Mouse (Mus musculus): ENCODE data around the gene Tbcd. TPM values are rescaled to one million over a fixed set of nuclear protein-coding genes. Genes with fewer than 3 reads are reported as not detected.

Gene Tbcd
- total RNA-seq (2021), result 10 to 100 TPM; 34.7 to 38.3 TPM
- long read RNA-seq, experiment 1, full-length matches to known transcripts, result 2 of 11 reads
- long read RNA-seq, experiment 1, partial matches to known transcripts, result 8 of 11 reads
- long read RNA-seq, experiment 1, other reads (novel, unspliced or antisense), result 1 of 11 reads
- long read RNA-seq, experiment 2, partial matches to known transcripts, result 7 of 8 reads
- long read RNA-seq, experiment 2, other reads (novel, unspliced or antisense), result 1 of 8 reads

- peak; percentile 97 for DNase-seq
These were observed at the start of gene Tbcd for GRCm38 (mm10) chr11:121451753-121452635. Gene Tbcd, plus strand, starts transcription at chr11:121451949.

GRCm38 (mm10) chr11:121407366-121408155 is 44.2 kb upstream of the Tbcd start:
- no peak for DNase-seq

- DNase-seq, result no peak
These were observed 37.0 kb upstream of the Tbcd start for GRCm38 (mm10) chr11:121414762-121415161.

- no peak for DNase-seq
These were observed 36.4 kb upstream of the Tbcd start for GRCm38 (mm10) chr11:121415351-121415750.

- DNase-seq, result no peak
These were observed 33.8 kb upstream of the Tbcd start for GRCm38 (mm10) chr11:121417971-121418370.

- DNase-seq, result no peak
These were observed 32.8 kb upstream of the Tbcd start for GRCm38 (mm10) chr11:121418932-121419331.

GRCm38 (mm10) chr11:121420379-121420778 is 31.4 kb upstream of the Tbcd start:
- no peak for DNase-seq

GRCm38 (mm10) chr11:121420830-121421552 is 30.8 kb upstream of the Tbcd start, which contains the start of gene Fn3krp:
Gene Fn3krp, plus strand, starts transcription at chr11:121421401.
- peak; percentile 99 for DNase-seq

GRCm38 (mm10) chr11:121421553-121422173 is 30.1 kb upstream of the Tbcd start:
- peak; percentile 47 for DNase-seq

GRCm38 (mm10) chr11:121433397-121433796 is 18.4 kb upstream of the Tbcd start:
- no peak for DNase-seq

GRCm38 (mm10) chr11:121434156-121435155 is 17.3 kb upstream of the Tbcd start, which contains the start of gene Fn3k:
Gene Fn3k, plus strand, starts transcription at chr11:121434913.
- DNase-seq, result peak; percentile 94

GRCm38 (mm10) chr11:121437236-121437635 is 14.5 kb upstream of the Tbcd start:
- DNase-seq, result no peak

GRCm38 (mm10) chr11:121439686-121440292 is 12.0 kb upstream of the Tbcd start:
- no peak for DNase-seq

- DNase-seq, result no peak
These were observed 10.1 kb upstream of the Tbcd start for GRCm38 (mm10) chr11:121441653-121442052.

GRCm38 (mm10) chr11:121442076-121442475 is 9.7 kb upstream of the Tbcd start:
- DNase-seq, result no peak

- DNase-seq, result no peak
These were observed 478 bp upstream of the Tbcd start for GRCm38 (mm10) chr11:121451216-121451726.

- no peak for DNase-seq
These were observed 6.1 kb downstream of the Tbcd start for GRCm38 (mm10) chr11:121457874-121458273.

GRCm38 (mm10) chr11:121467408-121467807 is 15.7 kb downstream of the Tbcd start:
- no peak for DNase-seq

GRCm38 (mm10) chr11:121474831-121475230 is 23.1 kb downstream of the Tbcd start:
- no peak for DNase-seq
